Mouse (Mus musculus) urinary bladder, adult 2 months (tissue): ENCODE data around the gene Tbrg4. TPM values are rescaled to one million over a fixed set of nuclear protein-coding genes. Genes with fewer than 3 reads are reported as not detected.
A peak's percentile ranks its signal among the peaks of the same experiment; 100 is the strongest.
"Not testable (repeated sequence)": the region's sequence is repeated elsewhere in the genome, so short reads cannot be mapped to it uniquely, and the experiment has no call there.

Experiments used
- DNase-seq: peaks from one replicate; pipeline ENCODE4 v3.0.0; 2022; ENCODE audit warnings: low spot score
- polyA plus RNA-seq: library from polyadenylated mRNA; depleted of rRNA; stranded (reverse); fragments of >200 nt; gene quantifications from 2 replicates; pipeline ENCODE4 v1.2.3, GENCODE M21; 2012; rRNA removed

Tbrg4 gene
- polyA plus RNA-seq: 41.5 and 50.3 TPM in 2 replicates

GRCm38 (mm10) chr11:6625478-6626387, at the start of gene Tbrg4:
Gene Tbrg4 (minus strand): TSS chr11:6626067.
- DNase-seq: peak; percentile 91

DNA sequence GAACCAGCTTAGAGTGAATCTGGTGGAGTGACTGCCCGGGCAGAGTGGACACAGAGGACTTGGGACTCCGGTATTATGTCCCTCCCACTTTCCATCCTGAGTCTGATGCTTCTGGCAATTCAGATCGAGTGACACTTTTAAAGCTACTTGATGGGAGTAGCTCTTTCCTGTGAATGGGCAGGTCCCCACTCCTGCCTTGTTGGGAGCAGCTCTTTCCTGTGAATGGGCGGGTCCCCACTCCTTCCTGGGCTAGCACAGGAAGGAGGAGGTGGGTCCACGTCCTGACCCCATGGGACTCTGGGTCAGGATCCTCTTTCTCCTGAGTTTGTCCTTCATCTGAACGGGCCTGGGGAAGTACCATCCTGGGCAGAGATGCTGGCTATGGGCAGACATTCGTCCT, 49.5 kb upstream of the Tbrg4 start:
- no peak for DNase-seq

GRCm38 (mm10) chr11:6674701-6675100, 48.8 kb upstream of the Tbrg4 start:
- DNase-seq: no peak

GRCm38 (mm10) chr11:6670826-6671225, 45.0 kb upstream of the Tbrg4 start:
- DNase-seq: no peak

- DNase-seq: no peak
Measured at GRCm38 (mm10) chr11:6670044-6670443, 44.2 kb upstream of the Tbrg4 start.

DNA sequence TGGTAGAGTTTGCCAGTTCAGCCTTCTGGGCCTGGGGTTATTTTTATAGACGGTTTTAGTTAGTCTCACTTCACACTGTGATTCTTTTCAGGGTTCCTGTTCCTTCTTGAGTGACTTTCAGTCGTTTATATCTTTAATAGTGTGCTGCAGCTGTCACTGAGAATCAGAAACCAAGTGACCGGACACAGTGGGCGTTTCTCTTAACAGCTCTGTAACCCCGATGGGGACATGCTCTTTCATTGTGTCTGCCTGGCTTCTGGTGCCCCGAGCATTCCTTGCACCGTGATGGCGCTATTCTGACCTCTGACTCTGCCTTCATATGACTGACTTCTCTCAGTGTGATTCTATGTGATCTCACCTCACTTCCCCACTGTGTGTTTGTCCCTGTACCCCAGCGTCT, 43.2 kb upstream of the Tbrg4 start:
- DNase-seq: no peak

DNA sequence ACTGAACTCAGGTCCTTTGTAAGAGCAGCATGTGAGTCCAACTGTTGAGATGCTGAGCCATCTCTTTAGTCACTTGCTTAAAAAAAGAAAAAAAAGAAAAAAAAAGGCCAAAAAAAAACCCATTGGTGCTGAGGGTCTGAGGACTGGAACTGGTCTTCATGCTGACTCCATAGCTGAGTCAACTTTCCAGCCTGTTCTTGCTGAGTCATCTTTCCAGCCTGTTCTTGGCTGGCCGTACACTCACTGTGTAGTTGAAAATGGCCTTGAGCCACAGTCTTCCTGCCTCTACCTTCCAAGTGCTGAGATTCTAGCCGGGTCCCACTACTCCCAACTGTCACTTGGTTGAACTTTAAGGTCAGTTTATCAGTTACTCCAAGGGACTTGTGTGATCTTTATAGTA, 40.8 kb upstream of the Tbrg4 start:
- no peak for DNase-seq

DNA sequence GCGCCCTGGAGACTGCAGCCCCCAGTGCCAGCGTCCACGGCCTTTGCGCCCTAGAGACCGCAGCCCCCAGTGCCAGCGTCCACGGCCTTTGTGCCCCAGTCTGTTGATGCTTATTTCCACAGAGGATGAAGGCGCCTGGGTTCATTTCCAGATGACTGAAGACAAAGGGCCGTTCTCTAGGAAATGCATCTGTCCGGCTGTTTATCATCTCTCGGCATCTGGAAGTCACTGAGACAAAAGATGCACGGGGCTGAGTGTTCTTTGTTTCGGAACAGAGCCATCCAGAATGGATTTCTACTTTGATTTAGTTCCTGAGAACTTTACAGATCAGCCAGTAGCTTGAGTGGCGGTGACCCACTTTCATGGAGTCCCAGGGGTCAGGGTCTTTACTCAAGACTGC, 35.3 kb upstream of the Tbrg4 start:
- DNase-seq: no peak

DNA sequence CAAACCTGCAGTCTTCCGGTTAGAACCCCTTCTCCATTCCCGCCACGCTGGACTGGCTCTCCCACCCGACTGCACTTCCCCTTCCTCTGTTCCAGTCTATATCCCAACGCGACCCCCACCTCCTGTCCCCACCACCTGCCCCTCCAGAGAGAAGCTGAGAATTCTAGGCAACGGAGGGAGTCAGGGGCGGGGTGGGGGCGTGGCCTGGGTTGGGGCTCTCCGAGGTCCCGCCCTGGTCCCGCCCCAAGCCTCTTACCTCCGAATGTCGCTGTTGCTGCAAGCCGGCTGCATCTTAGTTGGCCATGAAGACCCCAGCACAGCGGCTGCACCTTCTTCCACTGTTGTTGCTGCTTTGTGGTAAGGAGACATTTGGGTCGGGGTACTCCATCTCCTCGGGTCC, 32.4 kb upstream of the Tbrg4 start, which contains the start of gene Ramp3:
TSS of gene Ramp3 (plus strand) at position 251 of the 400 bp plus-strand sequence.
- DNase-seq: no peak

GRCm38 (mm10) chr11:6654903-6655302, 29.0 kb upstream of the Tbrg4 start:
- no peak for DNase-seq

DNA sequence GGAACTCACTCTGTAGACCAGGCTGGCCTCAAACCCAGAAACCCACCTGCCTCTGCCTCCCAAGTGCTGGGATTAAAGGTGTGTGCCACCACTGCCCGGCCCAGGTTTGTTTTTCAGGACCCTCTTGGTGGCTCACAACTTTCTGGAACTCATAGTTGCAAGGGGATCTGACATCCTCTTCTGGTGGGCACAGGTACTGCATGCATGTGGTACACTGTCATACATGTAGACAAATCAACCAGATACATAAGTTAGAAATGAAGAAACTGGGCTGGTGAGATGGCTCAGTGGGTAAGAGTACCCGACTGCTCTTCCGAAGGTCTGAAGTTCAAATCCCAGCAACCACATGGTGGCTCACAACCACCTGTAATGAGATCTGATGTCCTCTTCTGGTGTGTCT, 27.1 kb upstream of the Tbrg4 start:
- not testable (repeated sequence) for DNase-seq

DNA sequence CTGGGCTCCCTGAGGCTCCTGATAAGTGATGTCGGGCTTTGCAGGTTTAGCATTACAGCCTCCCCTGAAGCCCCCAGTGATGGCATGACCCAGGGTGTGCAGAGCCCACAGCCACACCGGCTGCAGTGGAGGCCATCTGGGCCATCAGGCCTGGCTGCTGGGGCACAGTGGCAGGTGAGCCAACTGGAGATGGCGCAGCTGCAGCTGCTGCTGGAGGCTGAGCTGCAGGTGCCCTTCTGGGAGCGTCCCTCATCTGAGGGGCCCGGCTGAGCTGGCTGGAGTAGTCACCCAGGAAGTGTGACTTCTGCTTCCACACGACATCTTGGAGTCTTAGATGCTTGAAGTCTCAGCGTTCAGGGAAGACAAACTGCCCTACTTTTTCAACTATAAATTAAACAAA, 24.7 kb upstream of the Tbrg4 start:
- DNase-seq: no peak

- no peak for DNase-seq
Measured at GRCm38 (mm10) chr11:6647831-6648724, 22.2 kb upstream of the Tbrg4 start.

DNA sequence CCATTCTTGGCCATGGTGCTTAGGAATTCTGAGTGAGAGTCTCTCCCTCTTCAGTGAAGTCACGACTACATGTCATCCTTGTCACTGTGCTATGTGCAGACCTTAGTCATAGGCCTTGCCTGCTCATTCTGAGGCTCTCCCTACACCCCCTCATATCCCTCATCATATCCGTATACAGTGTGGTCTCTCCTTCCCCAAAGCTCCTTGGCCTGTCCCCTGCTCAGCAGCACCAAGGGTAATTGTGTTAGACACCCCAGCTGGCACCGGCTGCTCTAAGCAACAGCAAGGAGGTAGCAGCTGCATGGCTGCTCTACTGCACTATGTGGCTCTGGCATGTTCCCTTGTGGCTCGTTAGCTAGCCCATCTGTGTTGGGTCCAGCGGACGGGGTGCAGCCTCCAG, 18.7 kb upstream of the Tbrg4 start:
- DNase-seq: no peak

GRCm38 (mm10) chr11:6639072-6639471, 13.2 kb upstream of the Tbrg4 start:
- no peak for DNase-seq

GRCm38 (mm10) chr11:6638537-6638936, 12.7 kb upstream of the Tbrg4 start, which contains the start of gene Wap:
Gene Wap (minus strand): TSS chr11:6638637.
- DNase-seq: no peak

- no peak for DNase-seq
Measured at GRCm38 (mm10) chr11:6636150-6636549, 10.3 kb upstream of the Tbrg4 start.

- no peak for DNase-seq
Measured at GRCm38 (mm10) chr11:6629655-6630054, 3.8 kb upstream of the Tbrg4 start.

DNA sequence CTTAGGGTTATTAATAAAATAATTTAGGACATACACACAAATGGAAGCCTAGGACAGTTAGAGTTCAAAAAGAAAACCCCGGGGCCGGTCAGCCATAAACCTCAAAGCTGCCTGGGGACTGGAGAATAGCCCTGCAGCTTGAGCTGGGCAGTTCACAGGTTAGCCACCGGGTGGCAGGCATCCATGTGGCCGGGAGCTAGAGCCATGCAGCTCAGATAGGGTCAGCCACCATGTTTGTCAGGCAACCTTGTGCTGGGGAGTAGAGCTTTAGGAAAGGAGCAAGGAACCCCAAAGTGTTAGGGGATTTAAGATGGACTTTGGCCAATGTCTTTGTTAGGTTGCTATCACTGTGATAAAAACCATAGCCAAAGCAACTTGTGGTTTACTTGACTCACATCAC, 2.7 kb upstream of the Tbrg4 start:
- DNase-seq: no peak

GRCm38 (mm10) chr11:6627731-6628130, 1.9 kb upstream of the Tbrg4 start:
- DNase-seq: no peak

- no peak for DNase-seq
Measured at GRCm38 (mm10) chr11:6626388-6626772, 513 bp upstream of the Tbrg4 start.

DNA sequence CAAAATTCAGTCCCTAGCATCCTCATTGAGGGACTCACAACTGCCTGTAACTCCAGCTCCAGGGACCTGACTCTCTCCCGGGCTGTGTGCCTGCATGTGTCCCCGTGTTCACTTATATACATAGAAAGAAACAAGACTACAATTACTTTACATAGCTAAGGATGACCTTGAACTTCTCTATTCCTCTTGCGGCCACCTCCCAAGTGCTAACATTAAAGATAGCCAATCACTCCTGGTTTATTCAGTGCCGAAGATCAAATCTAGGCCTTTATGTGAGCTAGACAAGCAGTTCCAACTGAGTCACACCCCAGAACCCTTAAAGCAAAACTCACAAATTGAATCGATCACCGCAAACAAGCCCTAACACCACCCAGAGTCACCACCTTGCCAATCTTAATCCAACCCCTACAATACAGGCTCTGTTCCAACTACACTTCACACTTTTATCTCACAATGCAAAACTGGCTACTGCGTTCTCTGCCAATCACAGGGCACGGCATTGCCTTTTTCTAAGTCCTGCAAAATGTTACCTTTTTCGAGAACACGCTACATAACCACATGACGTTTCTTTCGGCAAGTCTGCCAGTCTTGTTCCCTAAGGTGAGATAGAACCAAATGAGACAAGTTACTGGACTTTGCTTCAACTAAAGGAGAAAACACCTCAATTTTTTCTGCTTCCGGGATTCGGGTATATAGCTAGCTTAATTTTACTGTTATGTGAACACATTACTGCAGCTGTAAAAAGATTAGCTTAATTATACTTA, 1.1 kb downstream of the Tbrg4 start:
- DNase-seq: no peak
